Mouse (Mus musculus) CD8-positive naive resting alpha-beta T cell, adult 57 days (primary cell): ENCODE results near the gene Tff2. TPM values are rescaled to one million over a fixed set of nuclear protein-coding genes. Genes with fewer than 3 reads are reported as not detected.

Experiments
- total RNA-seq: library from RNA; stranded (reverse); gene quantifications from one replicate; pipeline ENCODE4 v1.2.4, GENCODE M21; 2023

Tff2 gene
- total RNA-seq: 2.0 TPM

GRCm38 (mm10) chr17:31144040-31145037 is at the start of gene Tff2:
Tff2 (minus strand) TSS chr17:31144282.

DNA sequence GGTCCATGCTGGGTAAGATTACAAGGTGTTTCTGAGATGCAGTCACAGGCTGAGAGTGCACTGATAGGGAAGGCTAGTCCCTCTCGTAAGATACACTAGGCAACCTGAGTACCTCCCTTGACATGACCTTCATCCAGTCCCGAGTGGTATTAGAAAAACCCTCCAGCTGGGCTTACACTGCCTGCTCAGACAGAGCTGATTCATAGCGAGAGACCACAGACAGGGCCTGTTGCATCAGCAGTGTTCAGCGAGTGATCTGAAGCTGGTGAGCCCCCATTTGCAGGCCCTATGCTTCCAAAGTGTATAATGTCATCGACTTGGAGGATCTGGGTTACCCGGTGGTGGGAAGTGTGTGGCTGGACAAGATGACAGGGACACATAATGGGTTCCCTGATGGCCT is 21.0 kb upstream of the Tff2 start, which contains the start of gene Tff1:
Gene Tff1, minus strand, starts transcription at position 151 of the 400 bp plus-strand sequence.

DNA sequence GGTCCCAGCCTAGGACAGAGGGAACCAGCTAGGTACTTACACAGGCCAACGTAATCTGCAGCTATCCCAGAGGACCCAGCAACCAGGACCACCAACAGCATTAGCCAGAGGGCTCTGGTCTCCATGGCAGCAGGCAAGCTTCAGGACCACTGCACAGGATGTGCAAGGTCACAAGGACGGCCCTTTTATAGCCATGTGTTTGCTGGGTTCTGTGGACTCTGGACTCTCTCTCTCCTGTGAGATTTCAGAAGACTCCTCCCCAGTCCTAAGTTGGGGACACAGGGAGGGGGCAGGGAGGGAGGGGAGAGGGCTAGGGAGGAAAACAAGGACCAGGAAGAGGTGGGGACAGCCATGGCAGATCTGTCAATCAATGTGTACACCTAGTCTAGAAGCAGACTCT is 14.6 kb downstream of the Tff2 start, which contains the start of gene Tff3:
Gene Tff3, minus strand, starts transcription at position 195 of the 400 bp plus-strand sequence.

Other genes starting within 250 kb of the Tff2 start
- not detected for gene Glp1r, start 242.5 kb downstream of the Tff2 start, total RNA-seq
- gene Umodl1, start 189.6 kb downstream of the Tff2 start, total RNA-seq: not detected
- gene Abcg1, start 86.6 kb downstream of the Tff2 start, total RNA-seq: 126 TPM
- not detected for gene Tff3, start 14.6 kb downstream of the Tff2 start, total RNA-seq
- gene Tff1, start 21.0 kb upstream of the Tff2 start, total RNA-seq: not detected
- gene Tmprss3, start 54.7 kb upstream of the Tff2 start, total RNA-seq: 0.43 TPM
- gene Ubash3a, start 63.6 kb upstream of the Tff2 start, total RNA-seq: 81.7 TPM
- not detected for gene Rsph1, start 133.1 kb upstream of the Tff2 start, total RNA-seq
- 97.6 TPM for gene Slc37a1, start 142.5 kb upstream of the Tff2 start, total RNA-seq
- gene Pde9a, start 241.9 kb upstream of the Tff2 start, total RNA-seq: 1.2 TPM